Mouse (Mus musculus) hematopoietic stem cell, adult 5-6 weeks (primary cell): ENCODE data around the gene 1500015O10Rik. TPM values are rescaled to one million over a fixed set of nuclear protein-coding genes. Genes with fewer than 3 reads are reported as not detected.

Source experiments
- ATAC-seq, 2 experiments: fragments of 125-278 bp in 1 of 2; replicated peaks in 1 of 2; 2 replicates each; pipeline ENCODE4 v1.8.0; 2016 to 2017; ENCODE audit warnings: inconsistent platforms in 2 of 2, mild to moderate bottlenecking in 2 of 2, moderate number of reproducible peaks in 2 of 2, low read depth in 1 of 2, moderate TSS enrichment in 1 of 2; ENCODE audit not compliant: low FRiP score in 2 of 2, poor library complexity in 2 of 2, severe bottlenecking in 2 of 2, insufficient read depth in 1 of 2, low TSS enrichment in 1 of 2
- total RNA-seq: library from RNA; stranded (forward); fragments of 172-1452, 232-1000 nt; gene quantifications from 2 replicates; pipeline ENCODE4 v1.2.3, GENCODE M21; 2017

Gene 1500015O10Rik
- total RNA-seq, 1 experiment from 2014 or later, result not detected

DNA sequence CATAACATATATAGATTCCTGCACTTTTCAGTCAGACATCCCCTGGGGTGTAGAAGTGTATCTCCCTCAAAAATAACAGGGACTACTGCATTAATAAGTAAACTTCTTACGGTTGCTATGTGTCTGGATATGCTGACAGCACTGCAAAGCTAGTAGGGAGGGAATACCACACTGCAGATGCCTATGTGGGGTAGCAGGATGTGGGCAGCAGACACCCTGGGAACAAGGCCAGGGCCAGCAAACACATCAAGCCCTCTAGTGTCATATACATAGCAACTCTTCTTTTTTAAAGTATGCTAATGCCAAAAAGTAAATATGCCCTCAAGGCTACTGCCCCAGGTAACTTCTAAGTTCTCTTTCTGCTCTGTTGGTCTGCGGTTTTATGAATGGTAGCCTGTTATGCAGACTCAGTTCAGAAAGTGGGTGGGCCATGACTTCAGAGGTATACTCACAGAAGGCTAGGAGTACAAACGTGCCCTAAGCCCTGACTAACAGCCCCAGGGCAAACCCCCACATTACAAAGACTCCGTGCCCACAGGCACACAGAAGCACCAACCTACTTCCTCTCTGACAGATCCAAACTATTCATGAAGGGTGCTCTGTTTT lies 38.1 kb downstream of the 1500015O10Rik start:
- ATAC-seq, result peak; percentile 82 to 92

- ATAC-seq, result no peak
Observed at GRCm38 (mm10) chr1:43769348-43769747, 38.9 kb downstream of the 1500015O10Rik start.

- no peak for ATAC-seq
Observed at GRCm38 (mm10) chr1:43770032-43770431, 39.6 kb downstream of the 1500015O10Rik start.

- no peak for ATAC-seq
Observed at GRCm38 (mm10) chr1:43772694-43773093, 42.3 kb downstream of the 1500015O10Rik start.

GRCm38 (mm10) chr1:43774126-43774525 lies 43.7 kb downstream of the 1500015O10Rik start:
- ATAC-seq, result no peak

- ATAC-seq, result no peak
Observed at GRCm38 (mm10) chr1:43776106-43776505, 45.7 kb downstream of the 1500015O10Rik start.

DNA sequence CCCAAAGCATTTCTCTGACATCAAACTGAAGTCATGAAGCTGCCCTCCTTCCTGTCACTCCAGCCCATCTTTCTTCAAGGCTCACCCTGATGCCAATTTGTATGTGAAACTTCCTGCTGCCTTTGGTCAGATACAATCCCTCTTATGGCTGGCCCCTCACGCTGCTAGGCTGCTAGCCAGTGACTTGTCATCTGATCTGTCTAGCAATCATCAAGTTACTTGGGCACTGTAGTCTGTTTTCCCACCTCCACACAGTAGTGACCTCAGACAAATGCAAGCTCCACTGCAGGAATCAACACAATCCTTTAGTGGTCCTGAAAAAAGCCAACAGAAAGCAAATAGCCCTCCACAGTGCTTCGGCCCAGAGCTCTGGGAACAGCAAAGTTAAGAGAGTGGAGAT lies 50.8 kb downstream of the 1500015O10Rik start:
- ATAC-seq, result no peak

- ATAC-seq, result no peak
Observed at GRCm38 (mm10) chr1:43781672-43782071, 51.3 kb downstream of the 1500015O10Rik start.

GRCm38 (mm10) chr1:43782680-43783079 lies 52.3 kb downstream of the 1500015O10Rik start:
- ATAC-seq, result no peak

GRCm38 (mm10) chr1:43783186-43783585 lies 52.8 kb downstream of the 1500015O10Rik start:
- no peak for ATAC-seq

- ATAC-seq, result no peak
Observed at GRCm38 (mm10) chr1:43785316-43785715, 54.9 kb downstream of the 1500015O10Rik start.

DNA sequence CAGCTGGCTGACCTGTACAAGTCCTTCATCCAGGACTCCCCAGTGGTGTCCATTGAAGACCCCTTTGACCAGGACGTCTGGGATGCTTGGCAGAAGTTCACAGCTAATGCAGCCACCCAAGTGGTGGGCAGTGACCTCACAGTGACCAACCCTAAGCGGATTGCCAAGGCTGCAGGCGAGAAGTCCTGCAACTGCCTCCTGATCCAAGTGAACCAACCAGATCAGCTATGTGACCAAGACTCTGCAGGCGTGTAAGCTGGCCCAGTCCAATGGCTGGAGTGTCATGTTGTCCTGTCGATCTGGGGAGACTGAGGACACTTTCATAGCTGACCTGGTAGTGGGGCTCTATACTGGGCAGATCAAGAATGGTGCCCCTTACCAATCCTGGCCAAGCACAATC lies 56.3 kb downstream of the 1500015O10Rik start:
- ATAC-seq, result no peak

DNA sequence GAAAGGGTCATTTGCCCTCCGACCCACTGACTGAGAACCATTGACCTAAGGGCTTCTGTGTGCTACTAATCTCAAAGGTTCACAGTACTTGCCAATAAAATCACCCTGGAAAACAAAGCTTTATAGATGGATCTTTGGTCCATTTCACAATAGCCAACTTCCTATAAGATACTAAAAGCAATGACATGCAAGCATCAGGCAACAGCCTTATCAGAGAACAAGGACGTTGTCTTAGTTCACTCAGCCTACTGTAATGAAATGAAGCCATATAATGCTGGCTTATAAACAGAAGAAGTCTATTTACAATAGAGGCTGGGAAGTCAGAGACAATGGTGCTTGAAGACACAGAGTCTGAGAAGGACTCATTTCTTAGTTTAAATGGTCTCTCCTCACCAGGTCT lies 59.4 kb downstream of the 1500015O10Rik start:
- ATAC-seq, result no peak

Other genes with a start within 250 kb of the 1500015O10Rik start
- gene Uxs1, start 97.2 kb downstream of the 1500015O10Rik start, total RNA-seq, result 27.6 and 43.6 TPM in 2 replicates
- 103 and 116 TPM in 2 replicates for gene Tpp2, start 203.0 kb downstream of the 1500015O10Rik start, total RNA-seq